Mouse (Mus musculus) MEL (cell line): Measurements from ENCODE around the gene L3mbtl4. TPM values are rescaled to one million over a fixed set of nuclear protein-coding genes. Genes with fewer than 3 reads are reported as not detected.

Experiments used
- DNase-seq: peaks from one replicate; pipeline ENCODE4 v3.0.0; 2011; ENCODE audit warnings: low read depth, low spot score
- H3K27ac ChIP-seq: 2 replicates; pipeline ENCODE4 v1.5.1; 2012; ENCODE audit warnings: low read depth, mild to moderate bottlenecking, control low read depth, low read length, moderate library complexity; ENCODE audit not compliant: control insufficient read depth
- H3K27me3 ChIP-seq, 2 experiments: fragments of 150-350 bp in 1 of 2; sonication (generic) in 1 of 2; 2 replicates each; pipeline ENCODE4 v1.6.1; 2012; ENCODE audit warnings: low read length in 2 of 2, mild to moderate bottlenecking in 2 of 2, improper control_type of control experiment in 1 of 2, moderate library complexity in 1 of 2; ENCODE audit not compliant: insufficient read depth in 2 of 2, control insufficient read depth in 1 of 2
- H3K36me3 ChIP-seq, 2 experiments: 2 replicates each; pipeline ENCODE4 v1.6.1; 2012 to 2014; ENCODE audit warnings: low read length in 2 of 2, improper control_type of control experiment in 1 of 2, inconsistent platforms in 1 of 2, mild to moderate bottlenecking in 1 of 2; ENCODE audit not compliant: insufficient read depth in 2 of 2, control insufficient read depth in 1 of 2
- H3K4me1 ChIP-seq, 2 experiments: fragments of 150-350 bp in 1 of 2; sonication (generic) in 1 of 2; 2 replicates each; pipeline ENCODE4 v1.6.1; 2012; ENCODE audit warnings: low read length in 2 of 2, improper control_type of control experiment in 1 of 2, mild to moderate bottlenecking in 1 of 2; ENCODE audit not compliant: insufficient read depth in 2 of 2, control insufficient read depth in 1 of 2
- H3K4me3 ChIP-seq, 2 experiments: fragments of 150-350 bp in 1 of 2; sonication (generic) in 1 of 2; 2 replicates each; pipeline ENCODE4 v1.5.1; 2012; ENCODE audit warnings: low read depth in 2 of 2, low read length in 2 of 2, mild to moderate bottlenecking in 2 of 2, moderate library complexity in 2 of 2, control low read depth in 1 of 2, improper control_type of control experiment in 1 of 2; ENCODE audit not compliant: control insufficient read depth in 1 of 2, insufficient read depth in 1 of 2
- H3K79me2 ChIP-seq: 2 replicates; pipeline ENCODE4 v1.6.1; 2012; ENCODE audit warnings: mild to moderate bottlenecking, low read length, moderate library complexity; ENCODE audit not compliant: control insufficient read depth, poor library complexity, insufficient read depth
- H3K9ac ChIP-seq: 2 replicates; pipeline ENCODE4 v1.6.1; 2012; ENCODE audit warnings: low read depth, mild to moderate bottlenecking, control low read depth, low read length, moderate library complexity; ENCODE audit not compliant: control insufficient read depth, poor library complexity, severe bottlenecking
- H3K9me3 ChIP-seq: fragments of 150-350 bp; sonication (generic); replicated peaks from 2 replicates; pipeline ENCODE4 v1.6.1; 2012; ENCODE audit warnings: mild to moderate bottlenecking, low read length, improper control_type of control experiment, moderate library complexity; ENCODE audit not compliant: insufficient read depth
- CHD1 ChIP-seq: IDR thresholded peaks from 2 replicates; pipeline ENCODE4 v1.6.1; 2012; ENCODE audit warnings: low read depth, mild to moderate bottlenecking, inconsistent platforms, low read length, improper control_type of control experiment
- CHD2 ChIP-seq: IDR thresholded peaks from 2 replicates; pipeline ENCODE4 v1.6.1; 2011; ENCODE audit warnings: low read length, improper control_type of control experiment
- ELF1 ChIP-seq: IDR thresholded peaks from 2 replicates; pipeline ENCODE4 v1.6.1; 2014; ENCODE audit warnings: low read depth, mild to moderate bottlenecking, inconsistent platforms, low read length, improper control_type of control experiment, moderate library complexity
- EP300 ChIP-seq, 2 experiments: IDR thresholded peaks; 2 replicates each; pipeline ENCODE4 v1.6.1; 2011; ENCODE audit warnings: improper control_type of control experiment in 2 of 2, low read length in 2 of 2, low read depth in 1 of 2, mild to moderate bottlenecking in 1 of 2
- ETS1 ChIP-seq: IDR thresholded peaks from 2 replicates; pipeline ENCODE4 v1.6.1; 2012; ENCODE audit warnings: low read depth, mild to moderate bottlenecking, inconsistent platforms, low read length, improper control_type of control experiment, moderate library complexity
- GABPA ChIP-seq: IDR thresholded peaks from 2 replicates; pipeline ENCODE4 v1.6.1; 2012; ENCODE audit warnings: low read depth, mild to moderate bottlenecking, inconsistent platforms, low read length, improper control_type of control experiment, moderate library complexity
- GATA1 ChIP-seq: IDR thresholded peaks from 2 replicates; pipeline ENCODE4 v1.6.1; 2011; ENCODE audit warnings: low read depth, low read length, improper control_type of control experiment
- MAX ChIP-seq: IDR thresholded peaks from 2 replicates; pipeline ENCODE4 v1.6.1; 2011; ENCODE audit warnings: low read length, improper control_type of control experiment
- MAZ ChIP-seq: IDR thresholded peaks from 2 replicates; pipeline ENCODE4 v1.6.1; 2012; ENCODE audit warnings: low read depth, mild to moderate bottlenecking, inconsistent platforms, low read length, improper control_type of control experiment
- MEF2A ChIP-seq: IDR thresholded peaks from 2 replicates; pipeline ENCODE4 v1.6.1; 2014; ENCODE audit warnings: low read depth, mild to moderate bottlenecking, inconsistent platforms, low read length, improper control_type of control experiment; ENCODE audit not compliant: poor library complexity, insufficient replicate concordance, severe bottlenecking; ENCODE audit errors: extremely low read depth
- MXI1 ChIP-seq: IDR thresholded peaks from 2 replicates; pipeline ENCODE4 v1.6.1; 2011; ENCODE audit warnings: mild to moderate bottlenecking, low read depth, low read length, improper control_type of control experiment
- MYB ChIP-seq: IDR thresholded peaks from 2 replicates; pipeline ENCODE4 v1.6.1; 2011; ENCODE audit warnings: mild to moderate bottlenecking, low read depth, low read length, improper control_type of control experiment
- NELFE ChIP-seq: IDR thresholded peaks from 2 replicates; pipeline ENCODE4 v1.6.1; 2011; ENCODE audit warnings: low read depth, low read length, improper control_type of control experiment
- SIN3A ChIP-seq: IDR thresholded peaks from 2 replicates; pipeline ENCODE4 v1.6.1; 2012; ENCODE audit warnings: low read length, improper control_type of control experiment, inconsistent platforms
- SMC3 ChIP-seq: IDR thresholded peaks from 2 replicates; pipeline ENCODE4 v1.6.1; 2011; ENCODE audit warnings: low read depth, low read length, improper control_type of control experiment
- TAL1 ChIP-seq: IDR thresholded peaks from 2 replicates; pipeline ENCODE4 v1.6.1; 2012; ENCODE audit warnings: mild to moderate bottlenecking, inconsistent platforms, low read length, moderate library complexity, mixed read lengths
- TCF12 ChIP-seq: IDR thresholded peaks from 2 replicates; pipeline ENCODE4 v1.6.1; 2014; ENCODE audit warnings: low read depth, mild to moderate bottlenecking, inconsistent platforms, low read length, improper control_type of control experiment, moderate library complexity
- USF2 ChIP-seq, 2 experiments: IDR thresholded peaks; 2 replicates each; pipeline ENCODE4 v1.6.1; 2011 to 2012; ENCODE audit warnings: improper control_type of control experiment in 2 of 2, low read length in 2 of 2, borderline replicate concordance in 1 of 2, inconsistent platforms in 1 of 2, low read depth in 1 of 2, mild to moderate bottlenecking in 1 of 2; ENCODE audit not compliant: insufficient read depth in 1 of 2
- ZKSCAN1 ChIP-seq: IDR thresholded peaks from 2 replicates; pipeline ENCODE4 v1.6.1; 2012; ENCODE audit warnings: low read depth, mild to moderate bottlenecking, inconsistent platforms, low read length, improper control_type of control experiment, moderate library complexity
- ZMIZ1 ChIP-seq: IDR thresholded peaks from 2 replicates; pipeline ENCODE4 v1.6.1; 2012; ENCODE audit warnings: low read depth, mild to moderate bottlenecking, inconsistent platforms, low read length, improper control_type of control experiment, moderate library complexity
- polyA plus RNA-seq, 2 experiments: library from polyadenylated mRNA; stranded (reverse) in 1 of 2; unstranded in 1 of 2; fragments of >175 nt in 1 of 2; fragments of >200 nt in 1 of 2; gene quantifications; 2 replicates each; pipeline versions ENCODE4 v1.2.1 to v1.2.4; 2012; ENCODE audit warnings: low replicate concordance in 2 of 2, low read depth in 1 of 2; ENCODE audit not compliant: insufficient read length in 2 of 2, insufficient read depth in 1 of 2, missing spikeins in 1 of 2
- total RNA-seq: library from RNA; depleted of rRNA; stranded (reverse); fragments of 300-350 nt; gene quantifications from 2 replicates; pipeline ENCODE4 v1.2.3, GENCODE M21; 2012

Gene L3mbtl4
- total and polyA plus RNA-seq, 3 experiments, result not detected

DNA sequence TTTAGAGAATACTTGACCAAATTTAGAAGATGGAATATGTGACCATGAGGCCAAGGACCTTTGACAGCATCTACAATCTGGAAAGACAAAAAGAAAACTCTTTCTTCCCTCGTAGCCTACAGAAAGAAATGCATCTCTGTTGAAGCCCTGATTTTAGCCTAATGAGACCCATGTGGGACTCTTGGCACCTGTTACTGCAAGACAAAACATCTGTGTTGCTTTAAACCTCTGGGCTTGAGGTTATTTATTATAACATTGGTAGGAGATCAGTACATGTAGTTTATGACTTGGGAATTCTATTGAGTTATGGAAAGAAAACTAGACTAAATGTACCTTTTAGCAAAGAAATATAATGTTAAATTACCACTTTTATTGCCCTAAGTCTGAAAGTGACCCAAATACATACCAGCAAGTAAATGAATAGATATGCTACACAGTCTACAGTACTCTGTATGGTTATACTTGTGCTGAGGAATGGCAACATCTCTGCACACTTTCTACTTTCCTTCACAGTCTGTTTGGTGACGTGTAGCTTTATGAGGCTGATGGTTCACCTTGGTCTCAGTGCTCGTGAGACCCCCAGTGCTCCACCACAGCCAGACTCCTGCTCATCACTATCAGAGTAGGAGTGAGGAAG, 65.4 kb downstream of the L3mbtl4 start:
- Histone ChIP-seq H3K36me3 (no peaks in the 10 kb centered on the region), H3K27ac (no peak overlapping the region), H3K79me2 (no peaks in the 10 kb centered on the region), H3K9me3 (no peaks in the 10 kb centered on the region), H3K4me1 (no peaks in the 10 kb centered on the region), H3K9ac (no peak overlapping the region), H3K27me3 (no peaks in the 10 kb centered on the region), H3K4me3 (no peak overlapping the region)
- no peak for DNase-seq
- no peak for TF ChIP-seq ELF1
- TF ChIP-seq USF2 (IDR thresholded peaks at IDR 0.05; ENCODE audit: borderline replicate concordance in 1 of 2, insufficient read depth in 1 of 2, low read depth in 1 of 2, low read length in 2 of 2), result no peak
- no peak for TF ChIP-seq GATA1
- no peak for TF ChIP-seq TAL1
- no peak for TF ChIP-seq MEF2A
- TF ChIP-seq EP300 (IDR thresholded peaks at IDR 0.05; ENCODE audit: low read depth in 1 of 2, low read length in 2 of 2), result no peak
- no peak for TF ChIP-seq ZKSCAN1
- no peak for TF ChIP-seq SMC3
- no peak for TF ChIP-seq MYB
- TF ChIP-seq CHD1, result no peak
- TF ChIP-seq CHD2, result no peak
- TF ChIP-seq ETS1, result no peak
- TF ChIP-seq MAX, result no peak

DNA sequence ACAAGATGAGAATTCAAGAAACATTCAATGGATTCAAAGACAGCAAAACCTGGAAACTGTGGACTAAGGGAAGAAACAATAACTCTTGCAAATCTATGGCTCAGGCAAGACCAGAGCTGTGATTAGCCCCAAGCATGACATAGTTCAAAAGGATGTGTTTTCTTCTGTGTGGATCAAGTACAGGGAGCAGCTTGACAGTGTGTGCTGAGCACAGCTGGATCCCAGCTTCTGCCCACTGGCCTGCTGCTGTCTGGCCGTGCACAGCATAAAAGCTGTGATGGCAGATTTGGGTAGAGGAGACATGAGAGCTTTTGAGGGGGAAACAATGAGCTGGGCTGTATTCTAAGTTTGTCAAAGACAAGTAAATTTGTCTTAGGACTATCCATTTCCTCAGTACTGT, 84.1 kb downstream of the L3mbtl4 start:
- TF ChIP-seq MAZ (no peak), SIN3A (no peak), MEF2A (no peak), SMC3 (no peak), ZMIZ1 (no peak), MYB (no peak), TCF12 (no peak), GABPA (no peak), TAL1 (no peak), NELFE (no peak), MXI1 (no peak), CHD1 (no peak)
- DNase-seq, result no peak
- H3K9ac ChIP-seq, result no peak overlapping the region
- H3K27me3 ChIP-seq, result no peaks in the 10 kb centered on the region
- no peaks in the 10 kb centered on the region for H3K79me2 ChIP-seq
- no peaks in the 10 kb centered on the region for H3K9me3 ChIP-seq
- H3K4me1 ChIP-seq, result no peaks in the 10 kb centered on the region
- no peaks in the 10 kb centered on the region for H3K36me3 ChIP-seq
- no peak overlapping the region for H3K27ac ChIP-seq
- no peak overlapping the region for H3K4me3 ChIP-seq
